Mouse (Mus musculus): ENCODE results near the gene Mad1l1. TPM values are rescaled to one million over a fixed set of nuclear protein-coding genes. Genes with fewer than 3 reads are reported as not detected.

Mad1l1 gene
- polyA plus RNA-seq, 1 experiment from 2014 or later: 33.2 TPM

- H3K36me3 ChIP-seq: no peaks in the 10 kb centered on the region
- no peak overlapping the region for H3K9ac ChIP-seq
- no peak overlapping the region for H3K4me2 ChIP-seq
- H3K9me3 ChIP-seq: no peaks in the 10 kb centered on the region
- peaks cover 13% of the 10 kb centered on the region for H3K4me1 ChIP-seq (replicated peaks)
- WGBS: 97% methylated on average over 1 of the region's 1 CpGs
- no peak for ATAC-seq (ENCODE audit: low FRiP score)
- no peak overlapping the region for H3K4me3 ChIP-seq
- H3K27me3 ChIP-seq: peaks cover 5% of the 10 kb centered on the region; the same call in 1 of the 2 replicates
- H3K27ac ChIP-seq: no peak overlapping the region
These were observed 339.4 kb downstream of the Mad1l1 start for GRCm38 (mm10) chr5:139981976-139982375.

DNA sequence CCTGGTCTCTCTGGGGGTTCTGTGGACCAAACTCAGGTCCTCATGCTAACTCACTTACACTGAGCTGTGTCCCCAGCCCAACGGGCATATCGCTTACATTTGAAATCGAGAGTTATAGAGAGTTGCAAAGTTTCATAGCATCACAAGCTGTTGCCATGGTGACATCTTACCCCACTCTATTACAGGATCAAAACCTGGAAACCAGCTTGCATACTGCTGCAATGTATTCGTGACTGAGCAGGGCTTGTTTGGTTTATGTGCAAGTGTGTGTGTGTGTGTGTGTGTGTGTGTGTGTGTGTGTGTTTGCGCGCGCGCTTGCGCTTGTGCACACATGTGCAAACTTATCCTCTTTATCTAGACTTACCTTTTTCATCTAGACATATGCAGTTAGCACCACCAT is 342.0 kb downstream of the Mad1l1 start:
- 75% methylated on average over 9 of the region's 9 CpGs for WGBS
- H3K27me3 ChIP-seq: peaks cover 5% of the 10 kb centered on the region; the same call in 1 of the 2 replicates
- H3K4me2 ChIP-seq: no peak overlapping the region
- no peaks in the 10 kb centered on the region for H3K9me3 ChIP-seq
- peaks cover 13% of the 10 kb centered on the region for H3K4me1 ChIP-seq (replicated peaks)
- H3K27ac ChIP-seq: no peak overlapping the region
- no peak overlapping the region for H3K9ac ChIP-seq
- no peak for ATAC-seq (ENCODE audit: low FRiP score)
- H3K4me3 ChIP-seq: no peak overlapping the region
- no peaks in the 10 kb centered on the region for H3K36me3 ChIP-seq

DNA sequence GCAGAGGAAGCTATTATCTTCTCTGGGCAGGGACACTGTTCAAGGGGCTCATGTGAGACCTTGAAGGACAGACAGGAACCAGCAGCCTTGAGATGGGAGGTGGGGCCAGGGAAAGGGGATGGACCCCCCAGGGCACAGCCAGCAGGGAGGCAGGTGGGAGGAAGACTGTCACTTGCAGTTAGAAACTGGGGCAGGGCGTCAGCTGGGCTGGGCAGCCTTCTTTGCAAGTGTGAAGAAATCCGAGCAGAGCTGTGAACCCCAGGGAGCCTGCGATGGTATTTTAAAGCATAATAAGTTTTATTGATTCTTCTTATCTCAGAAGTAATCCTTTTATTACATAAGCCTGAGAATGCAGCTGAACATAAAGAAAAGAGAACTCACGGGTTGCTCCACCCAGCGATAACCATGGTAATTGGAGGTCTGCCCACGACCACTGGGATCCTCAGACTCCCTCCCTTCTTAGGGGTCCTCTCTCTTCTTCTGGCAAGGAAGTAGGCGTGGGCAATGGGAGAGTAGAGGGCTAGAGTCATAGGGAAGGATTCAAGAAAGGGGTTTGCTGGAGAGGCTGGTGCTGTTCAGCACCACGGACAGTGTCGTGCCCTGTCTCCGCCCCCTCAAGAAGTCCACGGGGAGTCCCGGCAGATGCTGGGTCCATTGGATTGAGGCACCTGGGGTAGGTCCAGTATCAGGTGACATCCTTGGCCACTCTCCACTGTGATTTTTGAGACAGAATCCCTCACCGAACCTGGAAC is 342.7 kb downstream of the Mad1l1 start:
- Histone ChIP-seq H3K4me1 (replicated peaks) (peaks cover 13% of the 10 kb centered on the region), H3K27me3 (peaks cover 5% of the 10 kb centered on the region; the same call in 1 of the 2 replicates), H3K4me2 (no peak overlapping the region), H3K27ac (no peak overlapping the region), H3K9me3 (no peaks in the 10 kb centered on the region), H3K9ac (no peak overlapping the region), H3K4me3 (no peak overlapping the region), H3K36me3 (no peaks in the 10 kb centered on the region)
- WGBS: 8% methylated on average over 13 of the region's 13 CpGs
- no peak for ATAC-seq (ENCODE audit: low FRiP score)

- 41% methylated on average over 8 of the region's 8 CpGs for WGBS
- ATAC-seq (ENCODE audit: low FRiP score): no peak
- no peak overlapping the region for H3K4me3 ChIP-seq
- no peak overlapping the region for H3K9ac ChIP-seq
- H3K27me3 ChIP-seq: peaks cover 17% of the 10 kb centered on the region
- no peak overlapping the region for H3K4me2 ChIP-seq
- H3K36me3 ChIP-seq: no peaks in the 10 kb centered on the region
- H3K4me1 ChIP-seq (replicated peaks): peaks cover 13% of the 10 kb centered on the region
- no peak overlapping the region for H3K27ac ChIP-seq
- H3K9me3 ChIP-seq: no peaks in the 10 kb centered on the region
These were observed 343.9 kb downstream of the Mad1l1 start for GRCm38 (mm10) chr5:139977476-139977875.

GRCm38 (mm10) chr5:139976584-139976983 is 344.8 kb downstream of the Mad1l1 start:
- H3K4me2 ChIP-seq: no peak overlapping the region
- no peak for ATAC-seq (ENCODE audit: low FRiP score)
- H3K4me3 ChIP-seq: no peak overlapping the region
- peaks cover 13% of the 10 kb centered on the region for H3K4me1 ChIP-seq (replicated peaks)
- H3K9me3 ChIP-seq: no peaks in the 10 kb centered on the region
- peaks cover 17% of the 10 kb centered on the region for H3K27me3 ChIP-seq
- 0 out of 2 replicates have a peak, but pooled peaks cover 4% of the 10 kb centered on the region for H3K36me3 ChIP-seq
- WGBS: 88% methylated on average over 4 of the region's 4 CpGs
- H3K27ac ChIP-seq: no peak overlapping the region
- H3K9ac ChIP-seq: no peak overlapping the region

- Histone ChIP-seq H3K36me3 (0 out of 2 replicates have a peak, but pooled peaks cover 7% of the 10 kb centered on the region), H3K9me3 (no peaks in the 10 kb centered on the region), H3K4me3 (no peak overlapping the region), H3K27me3 (peaks cover 21% of the 10 kb centered on the region), H3K4me2 (no peak overlapping the region), H3K4me1 (replicated peaks) (peaks cover 13% of the 10 kb centered on the region; the same call in 1 of the 2 replicates), H3K27ac (no peak overlapping the region), H3K9ac (no peak overlapping the region)
- 56% methylated on average over 12 of the region's 12 CpGs for WGBS
- no peak for ATAC-seq (ENCODE audit: low FRiP score)
These were observed 351.1 kb downstream of the Mad1l1 start for GRCm38 (mm10) chr5:139970186-139970631.

DNA sequence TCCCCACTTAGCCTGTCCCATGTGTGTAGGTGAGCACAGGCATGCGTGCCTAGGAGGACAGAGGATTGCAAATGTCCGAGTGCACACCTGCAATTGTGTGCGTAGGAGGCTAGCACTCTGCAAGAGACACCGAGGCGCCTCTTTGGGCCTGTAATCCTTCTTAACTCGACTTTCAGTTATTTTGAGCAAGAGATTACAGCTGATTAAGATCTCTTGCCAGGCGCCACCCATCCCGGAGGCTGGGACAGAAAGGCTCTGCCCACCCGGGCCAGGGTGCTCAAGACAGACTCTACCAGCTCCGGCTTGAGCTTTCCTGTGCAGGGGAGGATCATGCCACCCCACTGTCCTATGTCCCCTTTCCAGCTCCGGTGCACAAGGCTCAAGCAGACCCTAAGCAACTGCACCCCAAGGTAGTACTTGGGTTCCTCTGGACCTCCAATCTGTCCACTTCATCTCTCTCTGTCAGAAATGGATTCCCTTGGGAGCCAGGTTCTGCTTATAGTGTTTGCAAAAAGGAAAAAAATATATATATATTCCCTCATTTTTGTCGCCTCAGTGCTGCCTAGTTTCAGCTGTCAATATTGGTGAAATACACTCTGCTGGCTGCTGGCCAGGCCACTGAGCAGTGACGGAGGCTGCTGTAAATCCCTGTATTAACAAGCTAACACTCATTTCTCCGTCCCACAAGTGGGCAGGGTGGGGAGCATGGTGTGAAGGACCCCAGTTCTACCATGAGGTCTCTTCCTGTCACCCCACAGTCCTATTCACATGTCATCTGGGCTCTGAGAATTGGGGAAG is 352.0 kb downstream of the Mad1l1 start:
- 84% methylated on average over 14 of the region's 14 CpGs for WGBS
- no peak for ATAC-seq (ENCODE audit: low FRiP score)
- no peak overlapping the region for H3K4me3 ChIP-seq
- H3K9me3 ChIP-seq: no peaks in the 10 kb centered on the region
- no peak overlapping the region for H3K27ac ChIP-seq
- H3K9ac ChIP-seq: no peak overlapping the region
- H3K27me3 ChIP-seq: peaks cover 21% of the 10 kb centered on the region
- 0 out of 2 replicates have a peak, but pooled peaks cover 7% of the 10 kb centered on the region for H3K36me3 ChIP-seq
- H3K4me2 ChIP-seq: no peak overlapping the region
- H3K4me1 ChIP-seq (replicated peaks): peaks cover 17% of the 10 kb centered on the region; the same call in 1 of the 2 replicates

GRCm38 (mm10) chr5:139965596-139965995 is 355.8 kb downstream of the Mad1l1 start:
- Histone ChIP-seq H3K9ac (no peak overlapping the region), H3K9me3 (no peaks in the 10 kb centered on the region), H3K4me3 (no peak overlapping the region), H3K27me3 (0 out of 2 replicates have a peak, but pooled peaks cover 6% of the 10 kb centered on the region), H3K4me1 (replicated peaks) (peaks cover 19% of the 10 kb centered on the region; the same call in 1 of the 2 replicates), H3K4me2 (no peak overlapping the region), H3K27ac (no peak overlapping the region), H3K36me3 (no peaks in the 10 kb centered on the region)
- WGBS: 83% methylated on average over 14 of the region's 14 CpGs
- no peak for ATAC-seq (ENCODE audit: low FRiP score)

- Histone ChIP-seq H3K4me3 (no peak overlapping the region), H3K9me3 (peaks cover 6% of the 10 kb centered on the region; the same call in 1 of the 2 replicates), H3K4me1 (replicated peaks) (0 out of 2 replicates have a peak, but pooled peaks cover 13% of the 10 kb centered on the region), H3K9ac (no peak overlapping the region), H3K4me2 (no peak overlapping the region), H3K27ac (no peak overlapping the region), H3K36me3 (no peaks in the 10 kb centered on the region), H3K27me3 (0 out of 2 replicates have a peak, but pooled peaks cover 6% of the 10 kb centered on the region)
- no peak for ATAC-seq (ENCODE audit: low FRiP score)
- WGBS: 51% methylated on average over 5 of the region's 5 CpGs
These were observed 357.0 kb downstream of the Mad1l1 start for GRCm38 (mm10) chr5:139964391-139964790.

- H3K27ac ChIP-seq: no peak overlapping the region
- no peak overlapping the region for H3K9ac ChIP-seq
- H3K4me3 ChIP-seq: no peak overlapping the region
- ATAC-seq (ENCODE audit: low FRiP score): no peak
- no peaks in the 10 kb centered on the region for H3K36me3 ChIP-seq
- no peaks in the 10 kb centered on the region for H3K27me3 ChIP-seq
- H3K4me1 ChIP-seq (replicated peaks): peaks cover 13% of the 10 kb centered on the region; the same call in 1 of the 2 replicates
- no peak overlapping the region for H3K4me2 ChIP-seq
- WGBS: 88% methylated on average over 4 of the region's 4 CpGs
- peaks cover 6% of the 10 kb centered on the region; the same call in 1 of the 2 replicates for H3K9me3 ChIP-seq
These were observed 361.6 kb downstream of the Mad1l1 start for GRCm38 (mm10) chr5:139959741-139960140.

Data from hindbrain, embryonic 13.5 days (tissue).